Mouse (Mus musculus): ENCODE data around the gene 9930021J03Rik.

- no peak for TF ChIP-seq FLI1 (IDR thresholded peaks at IDR 0.05; ENCODE audit: low read length)
- TF ChIP-seq GATA1 (IDR thresholded peaks at IDR 0.05; ENCODE audit: borderline replicate concordance, low read length): no peak
Observed at GRCm38 (mm10) chr19:29680182-29681152, 125.3 kb downstream of the 9930021J03Rik start.
